Mouse (Mus musculus): Measurements from ENCODE around the gene Trim54.

Trim54 gene

DNA sequence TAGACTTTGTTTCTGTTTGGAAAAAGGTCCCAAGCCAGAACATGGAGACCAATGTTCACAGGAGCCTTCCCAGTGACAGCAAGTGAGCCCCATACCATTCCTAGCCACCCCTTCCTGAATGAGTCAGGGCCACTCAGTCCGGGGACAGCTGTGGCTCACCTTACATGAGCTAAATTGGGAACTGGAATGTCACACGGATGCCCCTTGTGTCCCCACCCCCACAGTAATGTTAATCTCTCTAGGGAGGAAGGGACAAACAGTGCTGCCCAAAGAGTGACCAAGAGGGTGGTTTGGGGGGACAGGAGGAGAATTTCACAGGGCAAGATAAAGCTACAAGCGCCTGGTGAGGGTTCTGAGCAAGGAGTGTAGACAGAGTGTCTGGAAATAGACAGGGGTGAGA lies at the start of gene Trim54:
Gene Trim54 (plus strand): TSS at position 359 of the 400 bp plus-strand sequence.
- in situ Hi-C loops (cut with MboI): no loop called here

DNA sequence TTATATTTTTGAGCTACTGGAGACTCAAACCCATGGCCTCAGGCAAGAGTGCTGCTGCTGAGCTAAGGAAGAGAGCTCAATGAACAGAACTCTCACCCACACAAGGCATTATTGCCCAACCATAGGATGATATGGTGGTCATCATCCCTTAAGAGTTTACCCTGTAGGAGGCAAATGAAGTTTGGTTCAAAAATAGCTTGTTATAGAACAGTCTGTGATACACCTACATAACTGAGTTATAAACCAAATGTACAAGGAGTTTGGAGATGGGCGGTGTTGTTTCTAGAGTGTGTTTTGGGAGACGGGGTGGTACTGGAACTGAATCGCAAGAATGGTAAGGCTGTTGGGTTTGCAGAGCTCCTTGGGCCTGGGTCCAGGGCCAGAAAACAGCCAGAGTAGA lies 46.7 kb upstream of the Trim54 start:
- in situ Hi-C loops (cut with MboI): no loop called here

GRCm38 (mm10) chr5:31071059-31071458 lies 45.5 kb upstream of the Trim54 start:
- in situ Hi-C loops (cut with MboI): no loop called here

GRCm38 (mm10) chr5:31071821-31072220 lies 44.7 kb upstream of the Trim54 start:
- in situ Hi-C loops (cut with MboI): no loop called here

GRCm38 (mm10) chr5:31073176-31073575 lies 43.3 kb upstream of the Trim54 start:
- in situ Hi-C loops (cut with MboI): no loop called here

GRCm38 (mm10) chr5:31076346-31076745 lies 40.2 kb upstream of the Trim54 start:
- in situ Hi-C loops (cut with MboI): no loop called here

DNA sequence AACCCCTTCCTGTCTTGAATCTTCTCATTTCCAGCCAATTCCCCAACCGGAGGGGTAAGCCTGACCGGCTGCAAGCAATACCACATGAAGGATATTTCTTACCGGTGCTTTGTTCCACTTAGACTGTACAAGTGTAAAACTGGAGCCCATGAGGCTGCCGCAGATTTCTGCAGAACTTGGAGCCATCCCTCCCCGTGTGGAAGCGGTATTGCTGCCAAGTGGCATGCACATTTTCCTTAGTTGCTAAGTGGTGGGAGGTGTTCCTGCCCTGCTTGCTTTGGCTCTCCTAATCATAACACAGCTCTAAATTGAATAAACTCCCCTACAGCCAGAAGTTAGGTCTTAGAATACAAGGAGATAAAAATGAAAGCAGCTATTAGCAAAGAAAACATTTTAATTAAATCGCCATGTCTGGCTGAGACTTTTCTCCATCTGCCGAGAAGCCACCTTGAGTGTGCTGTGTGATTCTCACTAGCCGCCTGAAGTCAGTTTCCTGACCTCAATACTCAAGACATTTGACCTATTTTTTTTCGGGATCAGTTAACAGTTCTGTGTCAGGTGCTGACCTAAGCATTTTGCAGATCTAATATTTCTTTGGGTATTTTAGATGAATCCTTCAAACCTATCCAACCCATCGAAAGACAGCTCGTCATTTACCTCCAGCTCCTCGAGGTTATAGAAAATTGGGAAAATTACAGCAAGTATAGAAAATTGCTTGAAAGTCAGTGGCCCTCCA lies 36.3 kb upstream of the Trim54 start:
- in situ Hi-C loops (cut with MboI): no loop called here

DNA sequence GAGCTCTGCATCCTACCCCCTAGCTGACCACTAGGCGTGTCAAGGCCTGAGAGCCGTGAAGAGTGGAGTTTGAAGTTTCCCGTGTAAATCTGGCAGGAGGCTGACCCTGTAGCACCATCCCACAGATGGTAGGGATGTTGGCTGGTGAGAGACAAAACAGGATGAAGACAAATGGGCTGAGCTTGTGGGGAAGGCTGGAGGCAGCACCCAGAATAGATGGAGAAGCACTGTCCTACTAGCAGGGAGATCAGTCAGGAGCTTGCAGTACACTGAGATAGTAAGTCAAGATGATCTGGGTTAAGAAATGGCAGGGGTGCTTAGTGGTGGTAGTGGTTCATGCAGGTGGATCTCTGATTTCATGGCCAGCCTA lies 35.7 kb upstream of the Trim54 start:
- in situ Hi-C loops (cut with MboI): no loop called here

- in situ Hi-C loops (cut with MboI): no loop called here
Measured at GRCm38 (mm10) chr5:31081386-31081785, 35.1 kb upstream of the Trim54 start.

- in situ Hi-C loops (cut with MboI): no loop called here
Measured at GRCm38 (mm10) chr5:31082355-31082754, 34.2 kb upstream of the Trim54 start.

- in situ Hi-C loops (cut with MboI): no loop called here
Measured at GRCm38 (mm10) chr5:31082935-31083625, 33.4 kb upstream of the Trim54 start.

GRCm38 (mm10) chr5:31083949-31084348 lies 32.6 kb upstream of the Trim54 start:
- in situ Hi-C loops (cut with MboI): no loop called here

GRCm38 (mm10) chr5:31086606-31087005 lies 29.9 kb upstream of the Trim54 start:
- in situ Hi-C loops (cut with MboI): no loop called here

GRCm38 (mm10) chr5:31087131-31087530 lies 29.4 kb upstream of the Trim54 start:
- in situ Hi-C loops (cut with MboI): no loop called here

DNA sequence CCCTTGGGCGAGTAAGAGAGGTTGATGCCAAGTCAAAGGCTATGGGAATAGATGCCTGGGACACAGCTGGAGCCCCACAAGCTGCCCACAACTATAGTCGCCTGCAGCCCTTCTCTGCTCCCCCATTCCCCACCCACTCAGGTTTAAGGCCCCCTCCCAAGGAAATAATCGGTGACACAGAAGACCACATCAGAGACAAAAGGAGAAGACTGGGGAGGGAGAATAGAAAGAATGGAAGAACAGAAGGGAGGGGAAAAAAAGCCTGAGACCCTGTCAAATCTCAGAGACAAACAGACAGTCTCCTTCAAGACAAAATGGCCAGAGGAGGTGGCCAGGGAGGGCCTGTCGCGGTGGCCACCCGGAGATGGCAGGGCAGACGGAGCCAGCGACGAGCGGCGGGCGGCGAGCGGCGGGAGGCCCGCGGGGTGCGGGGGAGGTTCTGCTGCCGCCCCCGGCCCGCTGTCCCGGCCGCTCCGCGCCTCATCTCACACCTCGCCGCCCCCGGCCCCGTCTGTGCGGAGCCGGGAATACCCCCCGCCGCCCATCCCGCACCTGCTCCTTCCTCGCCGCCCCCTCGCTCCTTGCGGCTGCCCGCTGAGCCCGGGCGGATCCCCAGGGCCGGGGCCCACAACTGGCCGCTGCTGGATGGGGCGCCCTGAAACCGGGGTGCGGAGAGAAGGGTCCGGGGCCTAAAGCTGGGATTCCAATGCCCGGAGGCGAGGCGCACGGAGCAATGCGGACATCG lies 24.1 kb upstream of the Trim54 start:
- in situ Hi-C loops (cut with MboI): no loop called here

GRCm38 (mm10) chr5:31093151-31094041 lies 23.1 kb upstream of the Trim54 start:
- in situ Hi-C loops (cut with MboI): no loop called here

GRCm38 (mm10) chr5:31094100-31094798 lies 22.3 kb upstream of the Trim54 start:
- in situ Hi-C loops (cut with MboI): no loop called here

DNA sequence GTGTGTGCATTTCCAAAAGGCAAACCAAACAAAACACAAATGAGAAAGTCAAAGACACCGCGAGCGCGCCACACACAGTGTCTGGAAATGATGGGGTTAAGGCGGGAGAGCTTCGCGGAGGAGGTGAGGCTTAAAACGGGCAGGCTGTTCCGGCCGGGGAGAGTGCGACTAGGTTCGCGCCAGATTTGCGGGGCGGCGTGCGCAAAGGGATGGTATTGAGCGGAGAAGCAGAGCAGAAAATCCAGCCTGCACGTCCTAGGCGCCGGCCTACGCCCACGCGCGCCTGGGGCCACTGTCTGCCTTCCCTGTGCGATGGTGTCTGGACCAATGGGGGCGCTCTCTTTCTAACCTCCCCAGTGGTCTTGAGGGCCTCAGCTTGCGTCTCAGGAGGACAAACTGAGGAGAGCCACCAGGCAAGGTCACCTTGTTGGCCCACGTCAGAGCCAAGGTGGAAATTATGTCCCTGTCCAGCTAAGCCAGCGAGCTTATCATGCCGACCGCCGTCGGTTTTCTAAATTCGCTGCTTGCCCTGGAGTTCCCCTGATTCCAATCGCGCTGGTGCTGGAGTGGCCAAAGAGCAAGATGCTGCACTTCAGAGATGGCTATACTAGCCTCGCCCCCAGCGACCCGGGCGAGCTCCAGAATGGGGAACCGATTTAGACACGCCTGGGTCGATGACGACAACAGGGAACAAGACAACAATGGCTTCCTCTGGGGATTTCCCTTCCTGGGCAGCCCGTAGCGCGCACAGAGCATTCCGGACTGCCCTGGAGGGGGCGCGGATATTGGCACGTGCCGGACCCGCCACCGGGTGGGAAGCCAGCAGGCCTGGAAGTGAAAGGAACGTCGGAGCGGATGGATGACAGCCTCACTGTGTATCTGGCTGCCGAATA lies 21.5 kb upstream of the Trim54 start:
- in situ Hi-C loops (cut with MboI): no loop called here

GRCm38 (mm10) chr5:31095711-31096480 lies 20.6 kb upstream of the Trim54 start:
- in situ Hi-C loops (cut with MboI): no loop called here
